In the genomic region with DNA sequence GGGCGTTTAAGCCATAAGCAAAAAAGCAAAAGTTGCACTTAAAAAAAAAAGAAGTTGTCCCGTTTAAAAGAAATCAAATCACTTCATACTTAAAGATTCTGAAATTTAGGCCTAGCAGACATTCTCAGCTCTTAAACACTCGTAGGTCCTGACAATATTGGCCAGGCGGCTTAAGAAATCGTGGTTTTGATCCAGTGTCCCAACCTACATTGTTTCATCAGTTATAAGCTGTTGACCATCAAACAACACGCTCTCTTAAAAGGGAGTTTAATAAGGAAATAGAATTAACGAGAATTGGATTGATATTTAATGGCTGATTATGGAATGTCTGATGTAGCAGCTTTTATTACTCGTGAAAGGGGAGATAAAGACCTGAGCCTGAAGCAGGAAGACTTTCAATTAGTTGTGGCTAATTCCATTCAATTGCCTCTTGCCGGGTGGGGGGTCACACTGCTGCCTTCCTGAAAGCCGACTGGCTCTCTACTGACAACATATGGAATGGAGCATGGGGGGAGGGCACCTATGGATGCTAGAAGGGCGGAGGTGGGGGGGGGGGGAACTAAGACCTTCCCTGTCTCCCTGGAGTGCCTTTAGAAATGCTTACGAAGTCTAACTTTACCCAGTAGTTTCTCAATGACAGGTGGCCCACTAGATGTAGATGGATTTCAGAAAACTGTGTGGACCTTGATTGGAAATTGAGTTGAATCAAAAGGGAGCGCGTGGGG, we compare ENCODE assay signal across 7 mouse cellular contexts. TPM values are rescaled to one million over a fixed set of nuclear protein-coding genes. Genes with fewer than 3 reads are reported as not detected.
DNase-seq lines count a peak whose midpoint lies in the region; ATAC-seq lines count a peak whose summit lies in the region.

No protein-coding gene starts in this region.

- H3K36me3 ChIP-seq in lung, embryonic 16.5 days (ENCODE audit: control insufficient read depth, insufficient read depth, low read length) = no peaks in the 10 kb centered on the region
- no peaks in the 10 kb centered on the region for H3K36me3 ChIP-seq in forebrain, embryonic 16.5 days (ENCODE audit: control insufficient read depth, insufficient read depth)
- no peaks in the 10 kb centered on the region for H3K36me3 ChIP-seq in liver, embryonic 15.5 days (replicated peaks)

- peak overlapping the region; percentile 30 for H3K27ac ChIP-seq in lung, embryonic 16.5 days (ENCODE audit: low read length)
- H3K27ac ChIP-seq in forebrain, embryonic 16.5 days (ENCODE audit: low read length) = no peak overlapping the region
- no peak overlapping the region for H3K27ac ChIP-seq in liver, embryonic 15.5 days (replicated peaks)

- H3K27me3 ChIP-seq in lung, embryonic 16.5 days (ENCODE audit: control insufficient read depth, insufficient read depth, low read depth, low read length) = no peaks in the 10 kb centered on the region
- peaks cover 14% of the 10 kb centered on the region for H3K27me3 ChIP-seq in forebrain, embryonic 16.5 days (replicated peaks; ENCODE audit: control insufficient read depth, insufficient read depth, low read length)
- peaks cover 33% of the 10 kb centered on the region for H3K27me3 ChIP-seq in liver, embryonic 15.5 days

- peak overlapping the region; percentile 89 for H3K9ac ChIP-seq in lung, embryonic 16.5 days (ENCODE audit: low read length)
- H3K9ac ChIP-seq in forebrain, embryonic 16.5 days (replicated peaks; ENCODE audit: low read depth, low read length) = no peak overlapping the region
- no peak overlapping the region for H3K9ac ChIP-seq in liver, embryonic 15.5 days

- H3K4me1 ChIP-seq in lung, embryonic 16.5 days (replicated peaks; ENCODE audit: control insufficient read depth, insufficient read depth, low read length) = peaks cover 20% of the 10 kb centered on the region; the same call in 1 of the 2 replicates
- peaks cover 23% of the 10 kb centered on the region for H3K4me1 ChIP-seq in forebrain, embryonic 16.5 days (replicated peaks; ENCODE audit: control insufficient read depth, insufficient read depth, low read length)
- no peaks in the 10 kb centered on the region for H3K4me1 ChIP-seq in liver, embryonic 15.5 days (replicated peaks)

- H3K4me3 ChIP-seq in lung, embryonic 16.5 days (ENCODE audit: low read length) = peak overlapping the region; percentile 83
- peak overlapping the region; percentile 76; the same call in 1 of the 2 replicates for H3K4me3 ChIP-seq in forebrain, embryonic 16.5 days (replicated peaks; ENCODE audit: low read length)
- peak overlapping the region; percentile 58; the same call in 1 of the 2 replicates for H3K4me3 ChIP-seq in liver, embryonic 15.5 days (replicated peaks)

- H3K9me3 ChIP-seq in lung, embryonic 16.5 days (ENCODE audit: control insufficient read depth, low read length) = no peaks in the 10 kb centered on the region
- no peaks in the 10 kb centered on the region for H3K9me3 ChIP-seq in forebrain, embryonic 16.5 days (ENCODE audit: control insufficient read depth, low read length)
- H3K9me3 ChIP-seq in liver, embryonic 15.5 days (replicated peaks) = no peaks in the 10 kb centered on the region

- H3K4me2 ChIP-seq in lung, embryonic 16.5 days (ENCODE audit: low read depth, low read length) = peak overlapping the region; percentile 75
- peak overlapping the region; percentile 100 for H3K4me2 ChIP-seq in forebrain, embryonic 16.5 days (ENCODE audit: low read length)
- peak overlapping the region; percentile 72 for H3K4me2 ChIP-seq in liver, embryonic 15.5 days

- 11% methylated on average over 14 of the region's 14 CpGs for WGBS in lung, embryonic 16.5 days
- WGBS in forebrain, embryonic 16.5 days = 10% methylated on average over 14 of the region's 14 CpGs
- 21% methylated on average over 14 of the region's 14 CpGs for WGBS in liver, embryonic 15.5 days (ENCODE audit: insufficient replicate concordance)

- DNase-seq in lung, postnatal 10 days = no peak
- no peak for DNase-seq in right cerebral cortex, postnatal 36 days (ENCODE audit: low spot score in 2 of 2)
- no peak for DNase-seq in spleen, postnatal 14 days (ENCODE audit: low spot score in 2 of 2)
- DNase-seq in spleen, postnatal 4 days (ENCODE audit: low spot score in 2 of 2) = no peak

- ATAC-seq in lung, embryonic 16.5 days (ENCODE audit: low read depth) = no peak
- no peak for ATAC-seq in forebrain, embryonic 16.5 days
- no peak for ATAC-seq in liver, embryonic 15.5 days (ENCODE audit: insufficient read depth)

RNA-seq across cellular contexts. Expression of gene Lrig3, which starts 1.6 kb away (rescaled TPM):
- 8.3 and 9.4 TPM in 2 replicates for polyA plus RNA-seq in lung, embryonic 16.5 days (2015; fragmentation: Nextera tagmentation; extraction: Ambion mirVana)
- polyA plus RNA-seq in forebrain, embryonic 16.5 days (2015; fragmentation: Nextera tagmentation; extraction: Ambion mirVana) = 2.1 and 2.6 TPM in 2 replicates
- polyA plus RNA-seq in liver, embryonic 15.5 days (2015; fragmentation: Nextera tagmentation; extraction: Ambion mirVana) = 0.79 and 0.85 TPM in 2 replicates
